Mouse (Mus musculus): ENCODE results near the gene Lhx4. TPM values are rescaled to one million over a fixed set of nuclear protein-coding genes. Genes with fewer than 3 reads are reported as not detected.
A peak's percentile ranks its signal among the peaks of the same experiment; 100 is the strongest.

Gene Lhx4
- polyA plus RNA-seq, 1 experiment from 2014 or later: not detected

DNA sequence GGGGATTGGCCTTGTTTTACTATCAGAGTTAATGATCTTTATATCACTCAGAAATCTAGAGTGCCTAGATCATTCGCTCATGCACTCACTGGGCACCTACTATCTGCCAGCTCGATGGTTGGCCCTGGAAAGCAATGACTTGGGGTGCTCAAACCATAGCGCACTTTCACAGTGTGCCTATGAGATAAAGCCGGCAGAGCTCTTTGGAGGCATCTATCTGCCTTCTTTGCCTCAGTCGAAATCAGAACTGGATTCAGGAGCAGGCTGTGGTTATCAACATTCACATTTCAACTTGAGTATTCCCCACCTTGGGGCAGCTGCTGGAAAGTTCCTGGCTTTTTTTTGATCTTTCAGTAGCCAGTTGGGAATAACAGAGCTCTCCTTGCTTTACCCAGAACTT is 3.6 kb downstream of the Lhx4 start:
- Histone ChIP-seq H3K36me3 (ENCODE audit: insufficient read depth, low read length) (no peaks in the 10 kb centered on the region), H3K9me3 (replicated peaks; ENCODE audit: low read length) (no peaks in the 10 kb centered on the region), H3K27ac (no peak overlapping the region), H3K27me3 (ENCODE audit: insufficient read depth, low read length) (peaks cover 56% of the 10 kb centered on the region), H3K4me1 (replicated peaks; ENCODE audit: insufficient read depth, low read length) (no peaks in the 10 kb centered on the region), H3K9ac (ENCODE audit: low read depth, low read length) (no peak overlapping the region), H3K4me2 (ENCODE audit: low read length) (no peak overlapping the region), H3K4me3 (replicated peaks; ENCODE audit: low read depth, low read length) (no peak overlapping the region)
- WGBS: 84% methylated on average over 5 of the region's 5 CpGs
- DNase-seq (ENCODE audit: low spot score) (no peak), ATAC-seq (replicated peaks; ENCODE audit: low FRiP score, low read depth) (no peak)
- no peak for TF ChIP-seq CTCF (IDR thresholded peaks at IDR 0.05; ENCODE audit: low read depth)

DNA sequence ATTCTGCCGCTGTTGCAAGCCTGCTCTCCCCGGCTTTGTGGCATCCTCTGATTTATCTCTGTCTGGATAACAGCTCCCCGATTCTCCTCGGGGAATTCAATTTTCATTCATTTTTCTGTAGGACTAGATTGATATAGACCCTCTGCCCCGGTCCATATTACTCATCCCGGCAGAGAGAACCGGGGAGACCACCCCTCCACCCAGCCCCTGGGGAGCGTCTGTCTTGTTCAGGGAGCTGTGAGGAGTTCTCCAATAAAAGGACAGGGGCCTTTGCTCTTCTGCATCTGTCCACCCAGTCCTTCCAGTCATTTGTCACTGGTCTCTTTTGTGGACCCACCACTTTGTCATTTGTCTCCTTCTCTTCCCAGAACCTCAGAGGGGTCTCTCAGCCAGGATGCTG is 4.5 kb downstream of the Lhx4 start:
- Histone ChIP-seq H3K4me3 (replicated peaks; ENCODE audit: low read depth, low read length) (no peak overlapping the region), H3K9me3 (replicated peaks; ENCODE audit: low read length) (no peaks in the 10 kb centered on the region), H3K9ac (ENCODE audit: low read depth, low read length) (no peak overlapping the region), H3K4me2 (ENCODE audit: low read length) (no peak overlapping the region), H3K4me1 (replicated peaks; ENCODE audit: insufficient read depth, low read length) (peaks cover 4% of the 10 kb centered on the region), H3K36me3 (ENCODE audit: insufficient read depth, low read length) (no peaks in the 10 kb centered on the region), H3K27me3 (ENCODE audit: insufficient read depth, low read length) (peaks cover 65% of the 10 kb centered on the region), H3K27ac (no peak overlapping the region)
- DNase-seq (ENCODE audit: low spot score) (no peak), ATAC-seq (replicated peaks; ENCODE audit: low FRiP score, low read depth) (no peak)
- no peak for TF ChIP-seq CTCF (IDR thresholded peaks at IDR 0.05; ENCODE audit: low read depth)
- 17% methylated on average over 8 of the region's 8 CpGs for WGBS

GRCm38 (mm10) chr1:155742411-155743363 is 8.8 kb downstream of the Lhx4 start:
- Histone ChIP-seq H3K4me2 (ENCODE audit: low read length) (peak overlapping the region; percentile 97), H3K27ac (no peak overlapping the region), H3K27me3 (ENCODE audit: insufficient read depth, low read length) (peaks cover 85% of the 10 kb centered on the region), H3K9ac (ENCODE audit: low read depth, low read length) (0 out of 2 replicates have a peak overlapping the region, but pooled peaks have one; percentile 37), H3K9me3 (replicated peaks; ENCODE audit: low read length) (no peaks in the 10 kb centered on the region), H3K36me3 (ENCODE audit: insufficient read depth, low read length) (no peaks in the 10 kb centered on the region), H3K4me3 (replicated peaks; ENCODE audit: low read depth, low read length) (peak overlapping the region; percentile 50), H3K4me1 (replicated peaks; ENCODE audit: insufficient read depth, low read length) (peaks cover 18% of the 10 kb centered on the region)
- no peak for TF ChIP-seq CTCF (IDR thresholded peaks at IDR 0.05; ENCODE audit: low read depth)
- WGBS: under 1% methylated on average over 80 of the region's 81 CpGs
- ATAC-seq (replicated peaks; ENCODE audit: low FRiP score, low read depth) (peak; percentile 50), DNase-seq (ENCODE audit: low spot score) (peak; percentile 44)

DNA sequence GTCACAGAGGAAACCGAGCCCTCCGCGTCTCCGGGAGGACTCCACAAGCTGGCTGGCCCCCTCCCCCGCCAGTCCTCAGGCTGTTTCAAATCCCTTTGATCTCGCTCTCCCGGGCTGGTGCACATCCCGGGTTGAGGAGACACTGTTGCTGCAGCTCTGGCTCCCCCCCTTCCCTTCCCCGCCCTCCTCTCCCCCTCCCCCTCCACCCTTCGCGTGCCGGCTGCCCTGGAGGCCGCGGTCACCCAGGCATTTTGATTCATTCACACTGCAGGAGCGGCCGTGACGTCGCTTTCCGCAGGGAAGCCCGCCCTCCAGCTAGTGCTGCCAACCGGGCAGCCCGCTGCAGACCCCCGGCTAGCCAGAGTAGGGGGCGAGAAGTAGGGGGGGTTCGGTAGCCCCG is 9.5 kb downstream of the Lhx4 start:
- H3K4me3 ChIP-seq (replicated peaks; ENCODE audit: low read depth, low read length): peak overlapping the region; percentile 50
- no peaks in the 10 kb centered on the region for H3K36me3 ChIP-seq (ENCODE audit: insufficient read depth, low read length)
- peaks cover 18% of the 10 kb centered on the region for H3K4me1 ChIP-seq (replicated peaks; ENCODE audit: insufficient read depth, low read length)
- peak overlapping the region; percentile 97 for H3K4me2 ChIP-seq (ENCODE audit: low read length)
- ATAC-seq (replicated peaks; ENCODE audit: low FRiP score, low read depth): peak; percentile 49
- no peak for DNase-seq (ENCODE audit: low spot score)
- no peak for TF ChIP-seq CTCF (IDR thresholded peaks at IDR 0.05; ENCODE audit: low read depth)
- H3K9ac ChIP-seq (ENCODE audit: low read depth, low read length): 0 out of 2 replicates have a peak overlapping the region, but pooled peaks have one; percentile 37
- under 1% methylated on average over 26 of the region's 26 CpGs for WGBS
- H3K27me3 ChIP-seq (ENCODE audit: insufficient read depth, low read length): peaks cover 85% of the 10 kb centered on the region
- H3K9me3 ChIP-seq (replicated peaks; ENCODE audit: low read length): no peaks in the 10 kb centered on the region
- H3K27ac ChIP-seq: no peak overlapping the region

DNA sequence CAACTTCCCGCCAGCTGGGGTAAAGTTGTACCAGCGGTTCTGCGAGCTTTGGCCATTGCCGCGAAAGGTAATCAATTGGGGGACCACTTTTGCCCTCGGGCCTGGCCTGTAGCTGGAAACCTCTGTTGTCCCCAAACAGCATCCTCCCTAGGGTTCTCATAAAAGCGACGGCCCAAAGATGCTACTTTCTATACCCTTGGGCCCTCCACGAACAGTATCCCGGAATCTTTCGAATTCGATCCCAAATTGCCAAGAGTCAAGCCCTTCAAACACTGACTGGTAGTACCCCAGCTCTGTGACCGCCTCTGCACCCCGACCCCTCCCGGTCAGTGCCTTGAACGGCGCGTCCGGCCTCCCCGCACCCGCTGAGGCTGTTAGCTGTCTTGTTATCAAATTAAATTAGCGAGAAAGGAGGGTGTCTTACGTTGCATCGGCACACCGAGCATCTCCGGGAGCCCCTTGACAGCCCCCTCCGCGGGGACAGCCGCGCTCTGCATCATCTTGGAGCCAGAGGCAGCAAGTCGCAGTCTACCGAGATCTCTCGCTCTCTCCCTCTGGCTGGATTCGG is 10.0 kb downstream of the Lhx4 start:
- no peaks in the 10 kb centered on the region for H3K9me3 ChIP-seq (replicated peaks; ENCODE audit: low read length)
- H3K4me3 ChIP-seq (replicated peaks; ENCODE audit: low read depth, low read length): peak overlapping the region; percentile 50
- H3K4me1 ChIP-seq (replicated peaks; ENCODE audit: insufficient read depth, low read length): peaks cover 18% of the 10 kb centered on the region
- H3K9ac ChIP-seq (ENCODE audit: low read depth, low read length): no peak overlapping the region
- under 1% methylated on average over 34 of the region's 34 CpGs for WGBS
- ATAC-seq (replicated peaks; ENCODE audit: low FRiP score, low read depth) (no peak), DNase-seq (ENCODE audit: low spot score) (no peak)
- peaks cover 85% of the 10 kb centered on the region for H3K27me3 ChIP-seq (ENCODE audit: insufficient read depth, low read length)
- TF ChIP-seq CTCF (IDR thresholded peaks at IDR 0.05; ENCODE audit: low read depth): no peak
- no peaks in the 10 kb centered on the region for H3K36me3 ChIP-seq (ENCODE audit: insufficient read depth, low read length)
- H3K27ac ChIP-seq: no peak overlapping the region
- H3K4me2 ChIP-seq (ENCODE audit: low read length): peak overlapping the region; percentile 97

DNA sequence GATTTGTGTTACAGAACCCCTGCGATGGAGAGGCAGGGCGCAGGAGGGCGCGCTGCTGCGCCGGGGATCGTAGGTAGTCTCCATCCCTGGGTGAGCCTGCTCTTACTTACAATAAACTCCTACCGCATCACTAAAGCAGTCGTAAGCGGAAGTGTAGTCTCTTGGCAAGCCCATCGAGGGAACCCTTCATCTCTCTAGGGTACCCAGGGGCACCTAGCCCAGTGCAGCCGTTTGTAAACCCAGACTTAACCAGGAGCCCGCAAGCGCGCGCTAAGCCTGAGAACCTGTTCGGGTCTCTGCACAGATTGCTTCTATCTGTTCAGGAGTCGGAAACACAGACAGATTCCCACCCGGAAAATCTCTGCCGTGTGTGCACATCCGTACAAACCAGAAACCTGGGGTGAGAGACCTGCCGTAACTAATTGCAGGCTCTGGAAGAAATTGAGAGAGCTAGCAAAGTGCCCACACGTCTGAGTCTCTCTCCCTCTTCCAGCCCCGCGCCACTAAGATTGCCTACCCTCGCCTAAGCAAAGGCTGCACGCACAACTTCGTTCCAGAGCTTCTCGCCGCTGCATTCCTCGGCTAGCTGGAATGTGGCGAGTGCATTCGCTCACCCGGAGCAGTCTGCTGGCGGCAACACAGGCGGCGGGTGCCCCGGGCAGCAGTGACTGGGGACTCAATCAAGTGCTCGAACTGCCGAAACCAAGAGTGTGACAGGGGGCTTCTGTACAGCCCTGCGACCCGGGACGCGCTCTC is 10.7 kb downstream of the Lhx4 start:
- Histone ChIP-seq H3K4me2 (ENCODE audit: low read length) (peak overlapping the region; percentile 97), H3K4me3 (replicated peaks; ENCODE audit: low read depth, low read length) (peak overlapping the region; percentile 50), H3K36me3 (ENCODE audit: insufficient read depth, low read length) (no peaks in the 10 kb centered on the region), H3K9me3 (replicated peaks; ENCODE audit: low read length) (no peaks in the 10 kb centered on the region), H3K27ac (no peak overlapping the region), H3K9ac (ENCODE audit: low read depth, low read length) (no peak overlapping the region), H3K4me1 (replicated peaks; ENCODE audit: insufficient read depth, low read length) (peaks cover 18% of the 10 kb centered on the region), H3K27me3 (ENCODE audit: insufficient read depth, low read length) (peaks cover 85% of the 10 kb centered on the region)
- ATAC-seq (replicated peaks; ENCODE audit: low FRiP score, low read depth) (0 out of 2 replicates have a peak, but pooled peaks have one; percentile 30), DNase-seq (ENCODE audit: low spot score) (peak; percentile 50)
- TF ChIP-seq CTCF (IDR thresholded peaks at IDR 0.05; ENCODE audit: low read depth): no peak
- under 1% methylated on average over 44 of the region's 44 CpGs for WGBS

Measured in kidney, postnatal 0 days (tissue).